Mouse (Mus musculus): ENCODE results near the gene Mtch1. TPM values are rescaled to one million over a fixed set of nuclear protein-coding genes. Genes with fewer than 3 reads are reported as not detected.

The Mtch1 gene
- polyA plus RNA-seq, 1 experiment from 2014 or later, result 189 TPM

DNA sequence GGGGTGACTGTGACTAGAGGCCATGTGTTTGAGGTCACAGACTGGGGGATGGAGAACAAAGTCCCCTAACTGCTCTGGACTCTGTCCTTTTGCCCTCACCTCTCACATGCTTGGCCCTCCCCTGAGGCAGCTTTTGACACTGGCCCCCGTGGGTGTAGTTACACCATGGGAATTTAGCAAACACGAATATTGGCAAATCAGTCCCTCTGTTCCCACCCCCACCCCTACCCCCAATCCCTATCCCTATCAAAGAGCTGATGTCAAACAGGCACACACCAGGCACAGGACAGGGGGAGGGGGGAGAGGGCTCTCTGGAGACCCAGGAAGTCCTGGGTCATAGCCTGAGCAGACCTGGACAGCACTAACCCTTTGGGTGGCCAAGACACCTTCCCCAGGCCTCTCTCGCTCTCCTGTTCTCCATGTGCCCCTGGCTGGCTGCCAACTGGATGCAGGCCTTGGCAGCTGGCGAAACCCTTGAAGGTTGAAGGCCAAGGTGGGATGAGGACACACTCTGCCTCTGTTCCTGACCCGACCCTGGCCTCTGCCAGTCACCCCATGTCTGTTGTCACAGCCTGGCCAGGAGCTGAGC is 37.2 kb upstream of the Mtch1 start:
- 47% methylated on average over 5 of the region's 5 CpGs for WGBS
- ATAC-seq (ENCODE audit: low FRiP score, low TSS enrichment), result no peak; the same call in 1 of the 2 replicates
- Histone ChIP-seq H3K4me2 (replicated peaks; ENCODE audit: low read depth) (no peak overlapping the region), H3K9ac (ENCODE audit: low read length) (no peak overlapping the region), H3K36me3 (ENCODE audit: control insufficient read depth, insufficient read depth, low read length) (no peaks in the 10 kb centered on the region), H3K27ac (replicated peaks) (no peak overlapping the region), H3K27me3 (ENCODE audit: control insufficient read depth, insufficient read depth, low read length) (no peaks in the 10 kb centered on the region), H3K4me1 (replicated peaks; ENCODE audit: control insufficient read depth, insufficient read depth) (no peaks in the 10 kb centered on the region), H3K9me3 (ENCODE audit: control insufficient read depth, low read length) (no peaks in the 10 kb centered on the region), H3K4me3 (ENCODE audit: low read depth, low read length) (no peak overlapping the region)
- TF ChIP-seq EP300 (optimal IDR thresholded peaks at IDR 0.05), result no peak
- no peak for TF ChIP-seq CTCF (IDR thresholded peaks at IDR 0.05; ENCODE audit: low read depth)
- no peak for DNase-seq (ENCODE audit: low spot score)

DNA sequence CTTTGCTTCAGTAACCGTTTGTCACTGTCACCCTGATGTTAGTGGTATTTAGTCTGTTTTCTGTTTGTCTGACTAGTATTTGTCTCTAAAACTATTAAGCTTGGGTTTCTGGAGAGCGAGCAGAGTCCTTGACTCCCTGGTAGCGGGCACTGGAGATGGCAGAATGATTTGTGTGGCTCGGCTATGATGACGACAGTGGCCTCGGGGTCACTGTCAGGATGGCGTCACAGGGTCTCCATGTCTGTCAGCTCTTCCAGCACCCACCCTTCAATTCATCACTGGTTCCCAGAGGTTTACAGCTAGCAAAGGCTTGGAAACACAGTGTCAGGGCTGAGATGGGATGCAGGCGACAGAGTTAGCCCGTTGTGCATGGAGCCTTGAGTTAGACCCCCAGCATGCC is 36.2 kb upstream of the Mtch1 start:
- DNase-seq (ENCODE audit: low spot score) (no peak), ATAC-seq (ENCODE audit: low FRiP score, low TSS enrichment) (no peak)
- no peaks in the 10 kb centered on the region for H3K27me3 ChIP-seq (ENCODE audit: control insufficient read depth, insufficient read depth, low read length)
- no peak overlapping the region for H3K27ac ChIP-seq (replicated peaks)
- H3K4me1 ChIP-seq (replicated peaks; ENCODE audit: control insufficient read depth, insufficient read depth), result no peaks in the 10 kb centered on the region
- H3K9me3 ChIP-seq (ENCODE audit: control insufficient read depth, low read length), result no peaks in the 10 kb centered on the region
- H3K4me2 ChIP-seq (replicated peaks; ENCODE audit: low read depth), result no peak overlapping the region
- H3K4me3 ChIP-seq (ENCODE audit: low read depth, low read length), result no peak overlapping the region
- no peak for TF ChIP-seq EP300 (optimal IDR thresholded peaks at IDR 0.05)
- no peak for TF ChIP-seq CTCF (IDR thresholded peaks at IDR 0.05; ENCODE audit: low read depth)
- H3K36me3 ChIP-seq (ENCODE audit: control insufficient read depth, insufficient read depth, low read length), result no peaks in the 10 kb centered on the region
- H3K9ac ChIP-seq (ENCODE audit: low read length), result no peak overlapping the region
- WGBS, result 75% methylated on average over 9 of the region's 9 CpGs

GRCm38 (mm10) chr17:29382417-29382816 is 34.7 kb upstream of the Mtch1 start:
- H3K9me3 ChIP-seq (ENCODE audit: control insufficient read depth, low read length), result no peaks in the 10 kb centered on the region
- TF ChIP-seq EP300 (optimal IDR thresholded peaks at IDR 0.05) (no peak), CTCF (IDR thresholded peaks at IDR 0.05; ENCODE audit: low read depth) (no peak)
- no peaks in the 10 kb centered on the region for H3K4me1 ChIP-seq (replicated peaks; ENCODE audit: control insufficient read depth, insufficient read depth)
- WGBS, result 49% methylated on average over 11 of the region's 11 CpGs
- no peak overlapping the region for H3K4me2 ChIP-seq (replicated peaks; ENCODE audit: low read depth)
- ATAC-seq (ENCODE audit: low FRiP score, low TSS enrichment), result no peak
- H3K4me3 ChIP-seq (ENCODE audit: low read depth, low read length), result no peak overlapping the region
- no peak overlapping the region for H3K9ac ChIP-seq (ENCODE audit: low read length)
- no peak overlapping the region for H3K27ac ChIP-seq (replicated peaks)
- no peaks in the 10 kb centered on the region for H3K27me3 ChIP-seq (ENCODE audit: control insufficient read depth, insufficient read depth, low read length)
- no peaks in the 10 kb centered on the region for H3K36me3 ChIP-seq (ENCODE audit: control insufficient read depth, insufficient read depth, low read length)
- DNase-seq (ENCODE audit: low spot score), result no peak

- WGBS, result 16% methylated on average over 7 of the region's 7 CpGs
- Histone ChIP-seq H3K36me3 (ENCODE audit: control insufficient read depth, insufficient read depth, low read length) (no peaks in the 10 kb centered on the region), H3K4me1 (replicated peaks; ENCODE audit: control insufficient read depth, insufficient read depth) (no peaks in the 10 kb centered on the region), H3K9ac (ENCODE audit: low read length) (no peak overlapping the region), H3K27me3 (ENCODE audit: control insufficient read depth, insufficient read depth, low read length) (no peaks in the 10 kb centered on the region), H3K4me3 (ENCODE audit: low read depth, low read length) (no peak overlapping the region), H3K27ac (replicated peaks) (no peak overlapping the region), H3K4me2 (replicated peaks; ENCODE audit: low read depth) (no peak overlapping the region), H3K9me3 (ENCODE audit: control insufficient read depth, low read length) (no peaks in the 10 kb centered on the region)
- peak; percentile 83 for DNase-seq (ENCODE audit: low spot score)
- peak; percentile 83 for ATAC-seq (ENCODE audit: low FRiP score, low TSS enrichment)
- TF ChIP-seq CTCF (IDR thresholded peaks at IDR 0.05; ENCODE audit: low read depth) (peak; percentile 91), EP300 (optimal IDR thresholded peaks at IDR 0.05) (no peak)
These were observed 33.7 kb upstream of the Mtch1 start for GRCm38 (mm10) chr17:29381472-29381871.

GRCm38 (mm10) chr17:29380241-29380640 is 32.5 kb upstream of the Mtch1 start:
- no peaks in the 10 kb centered on the region for H3K4me1 ChIP-seq (replicated peaks; ENCODE audit: control insufficient read depth, insufficient read depth)
- H3K9me3 ChIP-seq (ENCODE audit: control insufficient read depth, low read length), result no peaks in the 10 kb centered on the region
- no peak overlapping the region for H3K4me2 ChIP-seq (replicated peaks; ENCODE audit: low read depth)
- no peak overlapping the region for H3K4me3 ChIP-seq (ENCODE audit: low read depth, low read length)
- TF ChIP-seq CTCF (IDR thresholded peaks at IDR 0.05; ENCODE audit: low read depth), result no peak
- TF ChIP-seq EP300 (optimal IDR thresholded peaks at IDR 0.05), result no peak
- H3K27me3 ChIP-seq (ENCODE audit: control insufficient read depth, insufficient read depth, low read length), result no peaks in the 10 kb centered on the region
- no peak for DNase-seq (ENCODE audit: low spot score)
- WGBS, result 74% methylated on average over 4 of the region's 4 CpGs
- H3K27ac ChIP-seq (replicated peaks), result no peak overlapping the region
- no peaks in the 10 kb centered on the region for H3K36me3 ChIP-seq (ENCODE audit: control insufficient read depth, insufficient read depth, low read length)
- no peak overlapping the region for H3K9ac ChIP-seq (ENCODE audit: low read length)
- ATAC-seq (ENCODE audit: low FRiP score, low TSS enrichment), result no peak

DNA sequence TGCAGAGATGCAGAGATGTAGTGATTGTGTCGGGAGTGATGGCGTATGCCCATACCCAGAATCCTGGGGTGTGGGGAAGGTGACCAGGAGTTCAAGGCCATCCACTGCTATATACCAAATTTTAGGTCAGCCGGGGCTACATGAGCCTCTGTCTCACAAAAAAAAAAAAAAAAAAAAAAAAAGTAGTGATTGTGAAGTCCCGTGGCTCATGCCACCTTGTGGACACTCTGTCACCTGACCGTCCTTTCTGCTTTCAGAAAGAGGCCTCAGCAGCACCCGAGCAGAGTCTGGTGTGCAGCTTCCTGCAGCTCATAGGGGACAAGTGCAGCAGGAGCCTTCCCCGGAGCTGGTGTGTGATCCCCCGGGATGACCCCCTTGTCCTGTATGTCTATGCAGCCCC is 30.3 kb upstream of the Mtch1 start:
- no peak for DNase-seq (ENCODE audit: low spot score)
- Histone ChIP-seq H3K4me3 (ENCODE audit: low read depth, low read length) (no peak overlapping the region), H3K27ac (replicated peaks) (no peak overlapping the region), H3K9me3 (ENCODE audit: control insufficient read depth, low read length) (no peaks in the 10 kb centered on the region), H3K4me2 (replicated peaks; ENCODE audit: low read depth) (no peak overlapping the region), H3K4me1 (replicated peaks; ENCODE audit: control insufficient read depth, insufficient read depth) (no peaks in the 10 kb centered on the region), H3K27me3 (ENCODE audit: control insufficient read depth, insufficient read depth, low read length) (no peaks in the 10 kb centered on the region), H3K9ac (ENCODE audit: low read length) (no peak overlapping the region), H3K36me3 (ENCODE audit: control insufficient read depth, insufficient read depth, low read length) (no peaks in the 10 kb centered on the region)
- TF ChIP-seq EP300 (optimal IDR thresholded peaks at IDR 0.05) (no peak), CTCF (IDR thresholded peaks at IDR 0.05; ENCODE audit: low read depth) (peak; percentile 48)
- no peak for ATAC-seq (ENCODE audit: low FRiP score, low TSS enrichment)
- 62% methylated on average over 8 of the region's 8 CpGs for WGBS

Measured in stomach, postnatal 0 days (tissue).